Mouse (Mus musculus) stomach, embryonic 14.5 days (tissue): ENCODE data around the gene Nlrx1. TPM values are rescaled to one million over a fixed set of nuclear protein-coding genes. Genes with fewer than 3 reads are reported as not detected.

Source experiments
- ATAC-seq: fragments of 200-750 bp; cut with Nextera tagmentation; 2 replicates; pipeline ENCODE4 v1.8.0; 2017; ENCODE audit warnings: low read depth, moderate TSS enrichment; ENCODE audit not compliant: insufficient number of reproducible peaks, insufficient read depth, low FRiP score
- H3K27ac ChIP-seq: fragments of 300-500 bp; sonication (generic); 2 replicates; pipeline ENCODE4 v1.5.1; 2014; ENCODE audit warnings: mild to moderate bottlenecking, low read length, moderate library complexity, mixed read lengths
- H3K27me3 ChIP-seq: fragments of 300-500 bp; sonication (generic); 2 replicates; pipeline ENCODE4 v1.6.1; 2014; ENCODE audit warnings: low read length, control low read depth, mixed read lengths; ENCODE audit not compliant: control insufficient read depth, insufficient read depth
- H3K36me3 ChIP-seq: fragments of 300-500 bp; sonication (generic); 2 replicates; pipeline ENCODE4 v1.6.1; 2014; ENCODE audit warnings: mild to moderate bottlenecking, control low read depth, low read length, moderate library complexity, mixed read lengths; ENCODE audit not compliant: control insufficient read depth, insufficient read depth
- H3K4me1 ChIP-seq: fragments of 300-500 bp; sonication (generic); 2 replicates; pipeline ENCODE4 v1.6.1; 2014; ENCODE audit warnings: low read length, control low read depth, mixed read lengths; ENCODE audit not compliant: control insufficient read depth, insufficient read depth
- H3K4me2 ChIP-seq: fragments of 300-500 bp; sonication (generic); replicated peaks from 2 replicates; pipeline ENCODE4 v1.6.1; 2014; ENCODE audit warnings: low read depth, low read length, control low read depth
- H3K4me3 ChIP-seq: fragments of 300-500 bp; sonication (generic); 2 replicates; pipeline ENCODE4 v1.5.1; 2014; ENCODE audit warnings: low read depth, low read length, control low read depth
- H3K9ac ChIP-seq: fragments of 300-500 bp; sonication (generic); replicated peaks from 2 replicates; pipeline ENCODE4 v1.6.1; 2014; ENCODE audit warnings: low read depth, mild to moderate bottlenecking, control low read depth, low read length, moderate library complexity, mixed read lengths
- H3K9me3 ChIP-seq: fragments of 300-500 bp; sonication (generic); 2 replicates; pipeline ENCODE4 v1.6.1; 2016; ENCODE audit warnings: low read depth, low read length, control low read depth; ENCODE audit not compliant: control insufficient read depth
- WGBS: fragments of 180-500 bp; shearing (Covaris S2); extraction: QIAGEN DNeasy Blood & Tissue Kit; methylation state at CpG from one replicate; pipeline ENCODE4 v1.1.7; 2014; 5-methylcytosine and 5-hydroxymethylcytosine counted together
- polyA plus RNA-seq: library from polyadenylated mRNA; unstranded; fragments of >200 nt; fragmentation: Nextera tagmentation; extraction: Ambion mirVana; gene quantifications from 2 replicates; pipeline ENCODE4 v1.2.1, GENCODE M21; 2014

The Nlrx1 gene
- polyA plus RNA-seq, 1 experiment from 2014 or later, result 7.2 TPM

DNA sequence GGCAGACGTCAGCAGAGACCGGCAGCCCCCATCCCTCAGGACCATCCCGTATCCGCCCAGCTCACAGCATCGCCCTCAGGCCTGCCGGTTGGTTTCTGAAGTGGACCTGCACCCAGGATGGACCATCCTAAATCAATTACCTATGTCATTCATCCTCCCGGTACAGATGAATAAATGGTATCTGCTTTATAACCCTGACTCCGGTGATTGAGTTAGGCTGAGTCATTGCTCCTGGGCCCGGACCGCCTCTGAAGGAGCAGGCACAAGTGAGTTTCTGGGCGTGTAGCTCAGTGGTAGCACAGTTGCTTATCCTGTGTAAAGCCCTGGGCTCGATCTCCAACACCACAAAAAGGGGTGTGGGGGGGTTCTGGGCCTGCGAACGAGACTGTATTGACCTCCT, 7.0 kb downstream of the Nlrx1 start:
- Histone ChIP-seq H3K27me3 (no peaks in the 10 kb centered on the region), H3K9me3 (no peaks in the 10 kb centered on the region), H3K9ac (no peak overlapping the region), H3K4me2 (no peak overlapping the region), H3K27ac (no peak overlapping the region), H3K4me3 (no peak overlapping the region), H3K36me3 (0 out of 2 replicates have a peak, but pooled peaks cover 4% of the 10 kb centered on the region), H3K4me1 (no peaks in the 10 kb centered on the region)
- 83% methylated on average over 14 of the region's 14 CpGs for WGBS
- no peak for ATAC-seq

DNA sequence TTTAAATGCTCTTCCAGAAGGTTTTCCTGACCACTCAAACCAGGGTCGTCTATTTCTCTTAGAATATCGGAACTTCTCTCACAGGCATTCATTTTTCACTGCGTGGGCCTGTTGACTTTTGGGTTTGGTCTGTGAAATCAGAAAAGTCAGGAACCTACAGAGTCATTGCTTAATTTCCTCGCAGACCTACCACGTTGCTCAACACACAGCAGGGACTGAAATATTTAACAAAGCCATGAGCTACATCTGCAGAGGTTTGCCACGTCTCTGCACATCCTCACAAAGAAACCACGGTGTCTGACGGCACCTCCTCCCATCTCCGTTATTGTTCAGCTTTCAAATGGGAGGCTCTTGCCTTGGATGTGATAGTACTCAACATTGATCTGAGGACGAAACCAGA, 9.4 kb downstream of the Nlrx1 start:
- Histone ChIP-seq H3K9me3 (no peaks in the 10 kb centered on the region), H3K4me1 (peaks cover 5% of the 10 kb centered on the region; the same call in 1 of the 2 replicates), H3K36me3 (0 out of 2 replicates have a peak, but pooled peaks cover 4% of the 10 kb centered on the region), H3K27ac (no peak overlapping the region), H3K4me2 (no peak overlapping the region), H3K27me3 (no peaks in the 10 kb centered on the region), H3K4me3 (no peak overlapping the region), H3K9ac (no peak overlapping the region)
- 81% methylated on average over 10 of the region's 10 CpGs for WGBS
- no peak for ATAC-seq

DNA sequence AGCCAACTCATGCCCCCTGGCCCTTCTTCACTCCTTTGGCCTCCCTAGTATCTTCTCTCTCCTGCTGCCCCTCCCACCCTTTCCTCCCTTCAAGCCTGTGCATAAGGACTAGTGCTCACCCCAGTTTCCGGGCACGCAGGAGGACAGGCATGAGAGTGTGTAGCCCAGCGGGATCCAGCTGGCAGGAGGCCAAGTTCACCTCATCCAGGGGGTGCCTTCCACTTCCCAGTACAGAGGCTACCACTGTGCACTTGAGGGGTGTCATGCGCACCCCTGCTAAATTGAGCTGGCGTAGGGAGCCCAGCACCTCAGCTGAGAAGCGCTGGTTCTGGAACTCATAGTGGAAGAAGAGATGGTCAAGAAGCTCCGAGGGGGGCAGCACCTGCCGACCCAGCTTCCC, 12.2 kb downstream of the Nlrx1 start:
- Histone ChIP-seq H3K9ac (no peak overlapping the region), H3K9me3 (no peaks in the 10 kb centered on the region), H3K4me2 (no peak overlapping the region), H3K4me1 (peaks cover 8% of the 10 kb centered on the region; the same call in 1 of the 2 replicates), H3K27ac (no peak overlapping the region), H3K27me3 (no peaks in the 10 kb centered on the region), H3K36me3 (no peaks in the 10 kb centered on the region), H3K4me3 (no peak overlapping the region)
- 82% methylated on average over 8 of the region's 8 CpGs for WGBS
- ATAC-seq, result no peak

DNA sequence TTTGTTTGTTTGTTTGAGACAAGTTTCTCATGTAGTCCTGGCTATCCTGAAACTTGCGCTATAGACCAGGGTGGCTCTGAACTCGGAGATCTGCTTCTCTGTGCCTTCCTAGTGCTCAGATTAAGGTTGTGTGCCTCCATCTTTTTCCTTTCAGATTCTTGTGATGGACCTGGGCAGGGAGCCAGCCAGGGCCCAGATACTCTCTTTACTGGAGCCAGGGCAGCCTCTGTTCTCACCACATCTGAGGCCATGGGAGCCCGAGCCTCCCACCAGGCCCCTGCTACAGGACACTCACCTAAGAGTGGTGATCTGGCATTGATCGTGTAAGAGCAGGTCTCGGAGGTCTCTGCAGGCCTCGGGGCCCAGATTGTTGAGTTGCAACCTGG, 13.3 kb downstream of the Nlrx1 start:
- Histone ChIP-seq H3K27ac (no peak overlapping the region), H3K4me3 (no peak overlapping the region)
- WGBS, result 67% methylated on average over 6 of the region's 6 CpGs

DNA sequence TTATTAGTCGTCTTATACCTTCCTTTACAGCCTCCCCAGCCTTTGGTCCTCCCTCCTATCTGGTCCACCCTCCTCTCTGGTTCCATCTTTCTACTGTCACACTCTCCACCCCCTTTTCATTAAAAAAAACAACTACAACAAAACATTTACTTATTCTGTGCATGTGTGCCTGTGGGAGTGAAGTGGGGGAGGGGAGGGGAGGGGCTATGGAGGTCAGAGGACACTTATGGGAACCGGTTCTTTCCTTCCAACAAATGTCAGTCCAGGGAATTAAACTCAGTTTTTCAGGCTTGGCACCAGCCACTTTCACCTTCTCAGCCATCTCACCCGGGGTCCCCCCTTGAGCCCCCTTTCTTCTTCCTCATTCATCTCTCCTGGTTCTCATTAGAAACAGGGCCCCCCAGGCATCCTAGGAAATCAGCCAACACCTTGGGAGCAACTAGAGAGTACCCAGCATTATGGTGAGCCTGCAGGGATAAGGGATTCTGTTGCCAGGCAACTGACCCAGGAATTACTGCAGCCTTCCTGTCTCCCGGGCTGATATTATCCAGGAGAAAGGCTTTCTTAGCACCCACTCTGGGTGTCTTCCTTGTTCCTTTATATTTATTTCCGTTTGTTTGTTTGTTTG, 13.8 kb downstream of the Nlrx1 start:
- Histone ChIP-seq H3K4me3 (no peak overlapping the region), H3K27ac (no peak overlapping the region), H3K4me2 (no peak overlapping the region), H3K9ac (no peak overlapping the region), H3K27me3 (no peaks in the 10 kb centered on the region), H3K9me3 (no peaks in the 10 kb centered on the region), H3K36me3 (no peaks in the 10 kb centered on the region), H3K4me1 (peaks cover 8% of the 10 kb centered on the region; the same call in 1 of the 2 replicates)
- ATAC-seq, result no peak
- 17% methylated on average over 5 of the region's 5 CpGs for WGBS

More for the DNA sequence above, 13.3 kb downstream of the Nlrx1 start:
- Histone ChIP-seq H3K9me3 (no peaks in the 10 kb centered on the region), H3K36me3 (no peaks in the 10 kb centered on the region), H3K27me3 (no peaks in the 10 kb centered on the region), H3K4me1 (peaks cover 8% of the 10 kb centered on the region; the same call in 1 of the 2 replicates), H3K9ac (no peak overlapping the region), H3K4me2 (no peak overlapping the region)
- ATAC-seq, result no peak

DNA sequence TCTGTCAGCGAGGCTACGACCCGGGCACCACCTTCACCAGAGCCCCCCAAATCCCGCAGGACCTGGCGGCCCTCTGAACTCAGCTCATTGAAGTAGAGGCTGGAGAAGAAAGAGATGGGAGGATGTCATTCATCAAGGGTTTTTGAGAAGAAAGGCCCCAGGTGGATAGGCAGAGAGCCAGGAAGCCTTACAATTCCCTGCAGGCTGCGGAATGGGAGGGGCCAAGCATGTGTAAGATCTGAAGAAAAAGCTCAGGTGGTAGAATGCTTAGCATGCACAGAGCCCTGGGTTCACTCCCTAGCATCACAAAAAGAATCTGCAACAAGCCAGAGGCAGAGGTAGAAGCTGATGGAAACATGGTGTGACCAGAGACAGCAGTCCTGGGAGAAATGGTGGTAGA, 15.0 kb downstream of the Nlrx1 start:
- peaks cover 8% of the 10 kb centered on the region; the same call in 1 of the 2 replicates for H3K4me1 ChIP-seq
- 68% methylated on average over 6 of the region's 6 CpGs for WGBS

DNA sequence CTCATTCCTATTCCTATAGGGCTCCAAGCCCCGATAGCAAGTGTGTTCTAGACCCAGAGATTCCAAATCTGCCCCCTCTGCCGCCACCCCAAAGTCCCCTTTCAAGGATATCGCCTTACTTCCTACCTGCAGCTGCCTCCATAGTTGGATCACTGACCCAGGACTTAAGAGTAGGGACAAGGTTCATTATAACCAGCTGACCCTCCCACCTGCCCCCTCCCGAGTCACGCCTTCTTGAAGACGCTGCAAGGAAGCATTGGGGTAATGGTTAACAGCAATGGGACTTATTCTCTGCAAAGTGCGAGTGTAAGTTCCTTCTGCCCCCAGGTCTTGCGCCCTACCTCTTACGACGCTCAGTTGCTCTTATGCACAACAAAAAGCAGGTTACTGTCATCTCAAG, 17.1 kb downstream of the Nlrx1 start, which contains the start of gene Pdzd3:
Gene Pdzd3 (minus strand): TSS at position 158 of the 400 bp plus-strand sequence.
- ATAC-seq, result no peak
- 73% methylated on average over 10 of the region's 10 CpGs for WGBS
- Histone ChIP-seq H3K27me3 (no peaks in the 10 kb centered on the region), H3K4me3 (no peak within 1 kb of the TSS), H3K9ac (no peak within 1 kb of the TSS), H3K27ac (no peak within 1 kb of the TSS), H3K4me1 (peaks cover 8% of the 10 kb centered on the region; the same call in 1 of the 2 replicates), H3K36me3 (no peaks in the 10 kb centered on the region), H3K9me3 (no peaks in the 10 kb centered on the region), H3K4me2 (no peak within 1 kb of the TSS)

More for the DNA sequence above, 15.0 kb downstream of the Nlrx1 start:
- no peak overlapping the region for H3K4me3 ChIP-seq
- H3K4me2 ChIP-seq, result no peak overlapping the region
- no peaks in the 10 kb centered on the region for H3K27me3 ChIP-seq
- H3K9ac ChIP-seq, result no peak overlapping the region
- H3K9me3 ChIP-seq, result no peaks in the 10 kb centered on the region
- H3K27ac ChIP-seq, result no peak overlapping the region
- no peaks in the 10 kb centered on the region for H3K36me3 ChIP-seq
- ATAC-seq, result no peak

DNA sequence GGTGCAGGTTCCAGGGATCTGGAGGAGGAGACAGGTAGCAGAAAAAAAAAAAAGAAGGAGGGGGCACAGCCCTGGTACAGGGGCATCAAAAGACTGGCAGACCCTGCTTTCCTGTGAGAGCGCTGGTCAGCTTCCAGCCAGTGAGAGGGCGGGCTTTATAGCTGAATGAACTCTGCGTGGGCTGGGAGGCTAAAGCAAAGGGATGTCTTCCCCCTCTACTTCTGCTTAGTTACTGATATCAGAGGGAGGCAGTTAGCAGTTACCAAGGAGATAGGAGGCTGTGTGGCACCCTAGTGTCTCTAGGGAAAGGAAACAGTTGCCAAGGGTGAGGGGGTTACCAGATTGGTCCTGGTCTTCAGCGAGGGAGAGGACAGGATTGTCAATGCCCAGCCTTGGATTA, 18.0 kb downstream of the Nlrx1 start:
- Histone ChIP-seq H3K4me2 (no peak overlapping the region), H3K4me1 (peaks cover 8% of the 10 kb centered on the region; the same call in 1 of the 2 replicates), H3K4me3 (no peak overlapping the region), H3K9ac (no peak overlapping the region), H3K27me3 (no peaks in the 10 kb centered on the region), H3K9me3 (no peaks in the 10 kb centered on the region), H3K36me3 (no peaks in the 10 kb centered on the region), H3K27ac (no peak overlapping the region)
- WGBS, result 53% methylated on average over 4 of the region's 4 CpGs
- no peak for ATAC-seq
